Mouse (Mus musculus) MEL (cell line): ENCODE results near the gene Reps1.

Experiments used
- CTCF ChIP-seq, 3 experiments: IDR thresholded peaks in 2 of 3; conservative IDR thresholded peaks in 1 of 3; 2 replicates each; pipeline ENCODE4 v1.5.1; 2011 to 2012; ENCODE audit warnings: low read length in 3 of 3, low read depth in 2 of 3, mild to moderate bottlenecking in 2 of 3, improper control_type of control experiment in 1 of 3, inconsistent platforms in 1 of 3, mixed read lengths in 1 of 3, moderate library complexity in 1 of 3; ENCODE audit not compliant: control insufficient read depth in 1 of 3, insufficient read depth in 1 of 3, poor library complexity in 1 of 3, severe bottlenecking in 1 of 3
- POLR2A ChIP-seq, 2 experiments: IDR thresholded peaks; 2 replicates each; pipeline ENCODE4 v1.6.1; 2011 to 2012; ENCODE audit warnings: low read length in 2 of 2, mild to moderate bottlenecking in 2 of 2, control low read depth in 1 of 2, improper control_type of control experiment in 1 of 2, low read depth in 1 of 2, moderate library complexity in 1 of 2; ENCODE audit not compliant: control insufficient read depth in 1 of 2, insufficient read depth in 1 of 2, poor library complexity in 1 of 2
- USF1 ChIP-seq: IDR thresholded peaks from 2 replicates; pipeline ENCODE4 v1.6.1; 2014; ENCODE audit warnings: low read depth, mild to moderate bottlenecking, inconsistent platforms, low read length, improper control_type of control experiment, moderate library complexity

DNA sequence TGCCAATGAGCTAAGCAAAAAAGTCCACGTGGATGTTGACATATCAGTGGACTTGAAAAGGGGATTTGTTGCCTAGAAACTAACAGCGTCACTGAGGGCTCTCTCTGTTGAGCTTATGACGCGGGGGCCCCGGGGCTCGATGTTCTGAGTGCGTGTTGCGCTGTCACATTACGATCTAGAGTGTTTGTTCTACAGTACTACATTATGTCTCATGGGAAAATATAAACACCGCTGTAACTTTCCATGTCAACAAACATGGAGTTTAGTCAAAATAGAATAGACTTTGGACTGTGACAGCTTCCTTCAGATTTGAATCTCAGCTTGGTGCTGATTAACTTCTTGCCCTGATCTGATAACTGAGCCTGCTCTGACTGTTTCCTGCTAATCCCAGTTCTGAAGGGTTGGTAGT is 10.4 kb downstream of the Reps1 start:
- TF ChIP-seq CTCF (IDR thresholded peaks at IDR 0.05 in 2 of 3, conservative IDR thresholded peaks at IDR 0.05 in 1 of 3; ENCODE audit: control insufficient read depth in 1 of 3, insufficient read depth in 1 of 3, low read depth in 2 of 3, low read length in 3 of 3, poor library complexity in 1 of 3, severe bottlenecking in 1 of 3): no peak
- no peak for TF ChIP-seq POLR2A (IDR thresholded peaks at IDR 0.05; ENCODE audit: control insufficient read depth in 1 of 2, insufficient read depth in 1 of 2, low read depth in 1 of 2, low read length in 2 of 2, poor library complexity in 1 of 2)
- no peak for TF ChIP-seq USF1
